Mouse (Mus musculus) bone marrow macrophage, adult 2 months (primary cell): Measurements from ENCODE around the gene Msi2.

Source experiments
- CTCF ChIP-seq: IDR thresholded peaks from 2 replicates; pipeline ENCODE4 v1.5.1; 2012; ENCODE audit warnings: low read depth, mild to moderate bottlenecking, low read length, moderate library complexity
- POLR2A ChIP-seq: IDR thresholded peaks from 2 replicates; pipeline ENCODE4 v1.6.1; 2012; ENCODE audit warnings: mild to moderate bottlenecking, low read depth, low read length, borderline replicate concordance

- TF ChIP-seq CTCF, result no peak
- no peak for TF ChIP-seq POLR2A
These were observed 3.0 kb downstream of the Msi2 start for GRCm38 (mm10) chr11:88715299-88715698.
